Mouse (Mus musculus) B cell, adult 2 months (primary cell): ENCODE measurements around the gene Gm42517.

ENCODE experiments used
- DNase-seq, 2 experiments: peaks; one replicate each; pipeline ENCODE4 v3.0.0; 2022

The Gm42517 gene

GRCm38 (mm10) chr5:108347843-108348242, 19.9 kb downstream of the Gm42517 start:
- DNase-seq = no peak

- DNase-seq = no peak
These were observed 22.2 kb downstream of the Gm42517 start for GRCm38 (mm10) chr5:108345313-108346071.

DNA sequence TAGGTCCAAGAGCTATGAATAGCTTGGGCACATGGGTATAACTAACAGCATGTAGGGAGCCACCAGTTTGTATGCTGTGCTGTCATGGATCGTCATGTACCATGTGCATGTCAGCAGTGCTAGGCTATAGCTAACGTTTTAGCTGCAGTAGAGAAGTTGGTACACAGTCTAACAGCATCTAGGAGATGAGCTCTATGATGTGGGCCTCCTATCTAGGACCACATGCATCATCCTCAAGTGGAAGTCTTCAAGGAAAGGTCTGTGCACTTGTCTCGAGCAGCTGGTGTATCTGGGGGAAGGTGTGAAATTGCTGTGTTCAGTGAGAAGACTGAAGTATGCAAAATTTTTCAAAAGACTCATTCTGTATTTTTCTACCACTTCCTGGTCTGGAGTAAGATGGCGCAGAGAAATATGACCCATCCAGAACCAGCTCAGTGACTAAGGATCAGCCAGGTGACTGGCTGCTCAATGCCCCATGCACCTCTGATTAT, 24.0 kb downstream of the Gm42517 start:
- no peak for DNase-seq

DNA sequence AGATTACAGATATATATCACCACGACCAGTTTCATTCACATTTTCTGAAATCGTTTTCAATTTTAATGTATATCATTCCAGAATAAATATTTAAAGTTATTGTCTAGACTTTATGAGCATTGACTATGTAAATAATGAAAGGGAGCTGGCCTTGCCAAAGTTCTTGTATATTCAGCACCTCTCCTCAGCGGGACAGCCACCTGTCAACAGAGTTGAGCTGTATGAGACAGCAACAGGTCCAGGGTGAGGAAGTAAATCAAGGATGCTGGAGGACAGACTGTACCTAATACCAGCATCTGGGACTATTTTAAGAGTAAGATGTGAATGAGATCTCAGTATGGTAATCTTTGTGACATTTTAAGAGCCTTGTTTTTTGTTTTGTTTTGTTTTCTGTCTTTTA, 29.7 kb downstream of the Gm42517 start:
- no peak for DNase-seq

GRCm38 (mm10) chr5:108337385-108337784, 30.3 kb downstream of the Gm42517 start:
- no peak for DNase-seq

GRCm38 (mm10) chr5:108331051-108331450, 36.7 kb downstream of the Gm42517 start:
- no peak for DNase-seq
